In genomic region chr10:91060742-91061141, GRCm38 (mm10) we compare ENCODE assay signal across 10 mouse cellular contexts. TPM values are rescaled to one million over a fixed set of nuclear protein-coding genes. Genes with fewer than 3 reads are reported as not detected.
A peak's percentile ranks its signal among the peaks of the same experiment; 100 is the strongest.
DNase-seq lines count a peak whose midpoint lies in the region; ATAC-seq lines count a peak whose summit lies in the region.
"Had no signal": no experiment of that assay in that cellular context is flagged by ENCODE, and none has a peak within 500 bp of the region (broad histone marks: within the 10 kb centered on the region; RNA-seq: fewer than 3 reads in every experiment).

No protein-coding gene starts in this region.

- WGBS in forebrain, embryonic 16.5 days, result 26% methylated on average over 5 of the region's 5 CpGs
- 49% methylated on average over 5 of the region's 5 CpGs for WGBS in forebrain, embryonic 10.5 days
- 30% methylated on average over 5 of the region's 5 CpGs for WGBS in midbrain, embryonic 15.5 days
- 46% methylated on average over 5 of the region's 5 CpGs for WGBS in midbrain, embryonic 11.5 days

- H3K9ac ChIP-seq in forebrain, embryonic 16.5 days (replicated peaks; ENCODE audit: low read depth, low read length), result no peak overlapping the region
- H3K9ac ChIP-seq in midbrain, embryonic 15.5 days, result no peak overlapping the region
- no peak overlapping the region for H3K9ac ChIP-seq in midbrain, embryonic 11.5 days (ENCODE audit: low read length)
- H3K9ac ChIP-seq: limb, embryonic 12.5 days; stomach, embryonic 15.5 days had no signal

- H3K27ac ChIP-seq in forebrain, embryonic 16.5 days (ENCODE audit: low read length), result no peak overlapping the region
- H3K27ac ChIP-seq in forebrain, embryonic 10.5 days, result no peak overlapping the region
- no peak overlapping the region for H3K27ac ChIP-seq in midbrain, embryonic 15.5 days
- H3K27ac ChIP-seq in midbrain, embryonic 11.5 days (ENCODE audit: low read depth, low read length), result no peak overlapping the region
- H3K27ac ChIP-seq: limb, embryonic 12.5 days; stomach, embryonic 15.5 days had no signal

- H3K9me3 ChIP-seq in forebrain, embryonic 16.5 days (ENCODE audit: control insufficient read depth, low read length), result no peaks in the 10 kb centered on the region
- H3K9me3 ChIP-seq in forebrain, embryonic 10.5 days, result no peaks in the 10 kb centered on the region; the same call in 1 of the 2 replicates
- H3K9me3 ChIP-seq in midbrain, embryonic 15.5 days, result no peaks in the 10 kb centered on the region
- no peaks in the 10 kb centered on the region for H3K9me3 ChIP-seq in midbrain, embryonic 11.5 days (ENCODE audit: control insufficient read depth, low read length)
- H3K9me3 ChIP-seq: limb, embryonic 12.5 days; stomach, embryonic 15.5 days had no signal

- DNase-seq in forebrain, embryonic 10.5 days (ENCODE audit: extremely low spot score, low spot score), result no peak
- no peak for DNase-seq in midbrain, embryonic 11.5 days (ENCODE audit: low spot score, missing footprints)
- peak; percentile 38 for DNase-seq in induced T-regulatory cell, adult 2 months (ENCODE audit: low read depth)
- peak; percentile 41 for DNase-seq in splenic B cell, adult 2 months (ENCODE audit: low read depth, low spot score)
- no peak for DNase-seq in ovary, postnatal 36 days (ENCODE audit: low spot score)
- DNase-seq in left cerebral cortex, adult 11 months (ENCODE audit: low spot score), result no peak

- H3K4me3 ChIP-seq in forebrain, embryonic 16.5 days (replicated peaks; ENCODE audit: low read length), result no peak overlapping the region
- no peak overlapping the region for H3K4me3 ChIP-seq in forebrain, embryonic 10.5 days
- no peak overlapping the region for H3K4me3 ChIP-seq in midbrain, embryonic 15.5 days
- no peak overlapping the region for H3K4me3 ChIP-seq in midbrain, embryonic 11.5 days (ENCODE audit: low read depth, low read length)
- H3K4me3 ChIP-seq: limb, embryonic 12.5 days; stomach, embryonic 15.5 days had no signal

- H3K27me3 ChIP-seq in forebrain, embryonic 16.5 days (replicated peaks; ENCODE audit: control insufficient read depth, insufficient read depth, low read length), result no peaks in the 10 kb centered on the region
- H3K27me3 ChIP-seq in forebrain, embryonic 10.5 days (ENCODE audit: poor library complexity, severe bottlenecking), result no peaks in the 10 kb centered on the region
- H3K27me3 ChIP-seq in midbrain, embryonic 15.5 days (replicated peaks), result no peaks in the 10 kb centered on the region
- H3K27me3 ChIP-seq in midbrain, embryonic 11.5 days (ENCODE audit: control insufficient read depth, insufficient read depth, low read length), result no peaks in the 10 kb centered on the region
- H3K27me3 ChIP-seq in splenic B cell, adult 2 months (ENCODE audit: control insufficient read depth, insufficient read depth, low read length, poor library complexity, severe bottlenecking), result no peaks in the 10 kb centered on the region
- H3K27me3 ChIP-seq: limb, embryonic 12.5 days; stomach, embryonic 15.5 days had no signal

- peaks cover 3% of the 10 kb centered on the region; the same call in 1 of the 2 replicates for H3K36me3 ChIP-seq in forebrain, embryonic 16.5 days (ENCODE audit: control insufficient read depth, insufficient read depth)
- H3K36me3 ChIP-seq in forebrain, embryonic 10.5 days (replicated peaks), result peaks cover 70% of the 10 kb centered on the region
- peaks cover 12% of the 10 kb centered on the region; the same call in 1 of the 2 replicates for H3K36me3 ChIP-seq in midbrain, embryonic 15.5 days (replicated peaks)
- peaks cover 6% of the 10 kb centered on the region; the same call in 1 of the 2 replicates for H3K36me3 ChIP-seq in midbrain, embryonic 11.5 days (ENCODE audit: control insufficient read depth, insufficient read depth, low read length)
- peaks cover 4% of the 10 kb centered on the region for H3K36me3 ChIP-seq in splenic B cell, adult 2 months (ENCODE audit: control insufficient read depth, insufficient read depth, low read length, poor library complexity, severe bottlenecking)

- peaks cover 2% of the 10 kb centered on the region; the same call in 1 of the 2 replicates for H3K4me1 ChIP-seq in forebrain, embryonic 16.5 days (replicated peaks; ENCODE audit: control insufficient read depth, insufficient read depth, low read length)
- H3K4me1 ChIP-seq in forebrain, embryonic 10.5 days, result no peaks in the 10 kb centered on the region
- H3K4me1 ChIP-seq in midbrain, embryonic 15.5 days, result no peaks in the 10 kb centered on the region
- H3K4me1 ChIP-seq in midbrain, embryonic 11.5 days (ENCODE audit: control insufficient read depth, insufficient read depth, low read length), result no peaks in the 10 kb centered on the region
- H3K4me1 ChIP-seq: limb, embryonic 12.5 days; stomach, embryonic 15.5 days had no signal

- peak; percentile 75 for ATAC-seq in forebrain, embryonic 16.5 days
- ATAC-seq in midbrain, embryonic 15.5 days (replicated peaks), result 0 out of 2 replicates have a peak, but pooled peaks have one; percentile 14
- no peak for ATAC-seq in midbrain, embryonic 11.5 days (ENCODE audit: low FRiP score)

- no peak overlapping the region for H3K4me2 ChIP-seq in forebrain, embryonic 16.5 days (ENCODE audit: low read length)
- H3K4me2 ChIP-seq in midbrain, embryonic 15.5 days, result no peak overlapping the region
- no peak overlapping the region for H3K4me2 ChIP-seq in midbrain, embryonic 11.5 days
- H3K4me2 ChIP-seq: limb, embryonic 12.5 days; stomach, embryonic 15.5 days had no signal

RNA-seq across cellular contexts. Expression of gene Apaf1, which starts 21.8 kb away (rescaled TPM):
- 21.8 and 23.9 TPM in 2 replicates for polyA plus RNA-seq in forebrain, embryonic 16.5 days (2015; fragmentation: Nextera tagmentation; extraction: Ambion mirVana)
- 20.0 and 20.6 TPM in 2 replicates for polyA plus RNA-seq in forebrain, embryonic 10.5 days (2016; fragmentation: Nextera tagmentation; extraction: Ambion mirVana)
- 21.4 and 24.7 TPM in 2 replicates for polyA plus RNA-seq in midbrain, embryonic 15.5 days (2015; fragmentation: Nextera tagmentation; extraction: Ambion mirVana)
- 23.9 and 28.1 TPM in 2 replicates for polyA plus RNA-seq in midbrain, embryonic 11.5 days (2014; fragmentation: Nextera tagmentation; extraction: Ambion mirVana)

RNA-seq across cellular contexts. Expression of gene Ikbip, which starts 22.0 kb away (rescaled TPM):
- polyA plus RNA-seq in forebrain, embryonic 16.5 days (2015; fragmentation: Nextera tagmentation; extraction: Ambion mirVana), result 12.1 and 12.9 TPM in 2 replicates
- 15.8 TPM in 2 replicates for polyA plus RNA-seq in forebrain, embryonic 10.5 days (2016; fragmentation: Nextera tagmentation; extraction: Ambion mirVana)
- 17.6 and 17.7 TPM in 2 replicates for polyA plus RNA-seq in midbrain, embryonic 15.5 days (2015; fragmentation: Nextera tagmentation; extraction: Ambion mirVana)
- polyA plus RNA-seq in midbrain, embryonic 11.5 days (2014; fragmentation: Nextera tagmentation; extraction: Ambion mirVana), result 20.1 and 26.0 TPM in 2 replicates

Comparison
In these comparisons a context has a peak if more than half of its experiments do, and no peak if none do; other contexts are left out.
1. DNase-seq: peak in induced T-regulatory cell, adult 2 months (single experiment) and splenic B cell, adult 2 months (single experiment); none in forebrain, embryonic 10.5 days (single experiment), midbrain, embryonic 11.5 days (single experiment), ovary, postnatal 36 days (single experiment) and left cerebral cortex, adult 11 months (single experiment).